Mouse (Mus musculus) erythroblast, embryonic 14.5 days (primary cell): Measurements from ENCODE around the gene Acot5.

Experiments used
- GATA1 ChIP-seq: IDR thresholded peaks from 2 replicates; pipeline ENCODE4 v1.6.1; 2012; ENCODE audit warnings: low read length, inconsistent platforms, mixed read lengths
- TAL1 ChIP-seq: IDR thresholded peaks from 3 replicates; pipeline ENCODE4 v1.6.1; 2012; ENCODE audit warnings: low read length, inconsistent platforms, mixed read lengths

- no peak for TF ChIP-seq TAL1
- no peak for TF ChIP-seq GATA1
Measured at GRCm38 (mm10) chr12:84110814-84111213, 41.7 kb downstream of the Acot5 start.
